Mouse (Mus musculus): ENCODE results near the gene Tmod3. TPM values are rescaled to one million over a fixed set of nuclear protein-coding genes. Genes with fewer than 3 reads are reported as not detected.

The Tmod3 gene
- polyA plus RNA-seq, 2 experiments = 9.1 to 23.8 TPM

DNA sequence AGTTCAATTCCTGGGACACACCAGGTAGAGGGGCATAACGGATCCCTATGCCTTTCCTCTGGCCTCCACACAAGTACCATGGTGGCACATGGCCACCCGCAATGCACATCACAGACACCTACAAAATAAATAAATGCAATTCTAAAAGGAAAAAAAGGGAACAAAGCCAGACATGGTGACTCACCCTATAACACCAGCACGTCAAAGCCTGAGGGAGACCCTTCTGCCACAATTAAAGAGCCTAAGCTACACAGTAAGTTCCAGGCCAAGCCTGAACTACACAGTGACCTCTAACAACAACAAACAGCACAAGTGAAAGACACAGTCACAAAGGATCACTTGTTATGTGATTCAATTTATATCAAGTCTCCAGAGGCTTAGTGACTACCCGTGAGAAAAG lies 5.7 kb downstream of the Tmod3 start:
- H3K4me1 ChIP-seq (replicated peaks; ENCODE audit: control insufficient read depth in 2 of 2, insufficient read depth in 2 of 2, low read length in 1 of 2) = peaks cover 8 to 9% of the 10 kb centered on the region in 2 experiments
- H3K27me3 ChIP-seq (ENCODE audit: control insufficient read depth, insufficient read depth, low read length) = no peaks in the 10 kb centered on the region
- no peak for ATAC-seq (ENCODE audit: insufficient read depth)
- TF ChIP-seq EP300 (IDR thresholded peaks at IDR 0.05; ENCODE audit: low read depth) (no peak), CTCF (IDR thresholded peaks at IDR 0.05; ENCODE audit: low read depth) (no peak)
- DNase-seq (ENCODE audit: low read depth in 3 of 3, low spot score in 3 of 3) = no peak
- H3K27ac ChIP-seq = no peak overlapping the region
- no peaks in the 10 kb centered on the region for H3K36me3 ChIP-seq (replicated peaks; ENCODE audit: control insufficient read depth, insufficient read depth, low read depth)
- H3K9ac ChIP-seq (replicated peaks) = no peak overlapping the region
- H3K9me3 ChIP-seq (ENCODE audit: control insufficient read depth, low read length) = no peaks in the 10 kb centered on the region; the same call in 1 of the 2 replicates
- WGBS (ENCODE audit: insufficient replicate concordance) = 68% methylated on average over 4 of the region's 4 CpGs
- H3K4me3 ChIP-seq (ENCODE audit: insufficient read depth in 1 of 2, low read depth in 2 of 2, low read length in 2 of 2) = no peak overlapping the region
- no peak overlapping the region for H3K4me2 ChIP-seq (ENCODE audit: low read depth)

DNA sequence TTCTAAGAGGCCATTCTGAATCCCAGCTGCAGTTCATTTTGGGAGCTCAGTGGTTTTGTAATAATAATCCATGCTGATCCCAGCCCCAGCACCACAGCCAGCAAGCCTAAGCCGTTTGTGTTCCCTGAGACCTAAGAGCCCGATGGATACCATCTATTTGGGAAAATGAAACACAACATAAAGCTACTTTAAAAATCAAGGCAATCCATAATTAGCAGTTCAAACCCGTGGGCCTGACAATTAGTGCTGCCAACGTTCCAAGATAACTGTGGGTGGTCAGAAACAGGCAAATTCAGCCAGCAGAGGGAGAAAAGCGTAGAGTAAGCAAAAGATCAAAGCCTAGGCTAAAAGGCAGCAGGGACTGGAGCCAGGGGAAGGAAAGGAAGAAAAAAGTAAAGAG lies 8.1 kb downstream of the Tmod3 start:
- no peaks in the 10 kb centered on the region for H3K36me3 ChIP-seq (replicated peaks; ENCODE audit: control insufficient read depth, insufficient read depth, low read depth)
- TF ChIP-seq EP300 (IDR thresholded peaks at IDR 0.05; ENCODE audit: low read depth) (no peak), CTCF (IDR thresholded peaks at IDR 0.05; ENCODE audit: low read depth) (no peak)
- no peak overlapping the region for H3K27ac ChIP-seq
- H3K4me3 ChIP-seq (ENCODE audit: insufficient read depth in 1 of 2, low read depth in 2 of 2, low read length in 2 of 2) = no peak overlapping the region
- ATAC-seq (ENCODE audit: insufficient read depth) = no peak
- H3K9me3 ChIP-seq (ENCODE audit: control insufficient read depth, low read length) = no peaks in the 10 kb centered on the region; the same call in 1 of the 2 replicates
- H3K9ac ChIP-seq (replicated peaks) = no peak overlapping the region
- no peak overlapping the region for H3K4me2 ChIP-seq (ENCODE audit: low read depth)
- WGBS (ENCODE audit: insufficient replicate concordance) = 54% methylated on average over 5 of the region's 5 CpGs
- DNase-seq (ENCODE audit: low read depth in 3 of 3, low spot score in 3 of 3) = no peak
- H3K27me3 ChIP-seq (ENCODE audit: control insufficient read depth, insufficient read depth, low read length) = no peaks in the 10 kb centered on the region
- H3K4me1 ChIP-seq (replicated peaks; ENCODE audit: control insufficient read depth in 2 of 2, insufficient read depth in 2 of 2, low read length in 1 of 2) = peaks cover 9 to 17% of the 10 kb centered on the region in 2 experiments

DNA sequence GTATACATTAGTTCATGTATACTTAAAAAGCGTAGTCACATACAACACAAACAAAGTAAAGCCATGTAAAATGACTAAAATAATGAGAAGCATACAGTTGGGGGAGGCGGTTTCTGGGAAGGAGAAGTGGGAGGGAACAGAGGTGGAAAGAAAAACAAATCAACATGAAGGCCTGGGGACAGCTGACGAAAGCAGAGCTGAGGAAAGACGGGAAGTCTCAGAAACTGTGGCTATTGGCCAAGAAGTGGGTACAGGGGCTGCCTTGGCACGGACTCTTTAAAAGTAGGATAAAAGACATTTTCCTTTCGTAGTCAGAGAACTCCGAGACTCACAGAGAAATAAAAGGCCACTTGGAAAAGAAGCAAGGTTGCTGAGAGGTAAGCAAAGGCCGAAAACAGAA lies 10.4 kb downstream of the Tmod3 start:
- Histone ChIP-seq H3K4me3 (ENCODE audit: insufficient read depth in 1 of 2, low read depth in 2 of 2, low read length in 2 of 2) (no peak overlapping the region), H3K36me3 (replicated peaks; ENCODE audit: control insufficient read depth, insufficient read depth, low read depth) (no peaks in the 10 kb centered on the region), H3K4me1 (replicated peaks; ENCODE audit: control insufficient read depth in 2 of 2, insufficient read depth in 2 of 2, low read length in 1 of 2) (peaks cover 9 to 22% of the 10 kb centered on the region in 2 experiments), H3K4me2 (ENCODE audit: low read depth) (no peak overlapping the region), H3K9ac (replicated peaks) (no peak overlapping the region), H3K27ac (no peak overlapping the region), H3K27me3 (ENCODE audit: control insufficient read depth, insufficient read depth, low read length) (no peaks in the 10 kb centered on the region), H3K9me3 (ENCODE audit: control insufficient read depth, low read length) (no peaks in the 10 kb centered on the region; the same call in 1 of the 2 replicates)
- TF ChIP-seq EP300 (IDR thresholded peaks at IDR 0.05; ENCODE audit: low read depth) (no peak), CTCF (IDR thresholded peaks at IDR 0.05; ENCODE audit: low read depth) (no peak)
- no peak for ATAC-seq (ENCODE audit: insufficient read depth)
- WGBS (ENCODE audit: insufficient replicate concordance) = 61% methylated on average over 8 of the region's 8 CpGs
- no peak for DNase-seq (ENCODE audit: low read depth in 3 of 3, low spot score in 3 of 3)

DNA sequence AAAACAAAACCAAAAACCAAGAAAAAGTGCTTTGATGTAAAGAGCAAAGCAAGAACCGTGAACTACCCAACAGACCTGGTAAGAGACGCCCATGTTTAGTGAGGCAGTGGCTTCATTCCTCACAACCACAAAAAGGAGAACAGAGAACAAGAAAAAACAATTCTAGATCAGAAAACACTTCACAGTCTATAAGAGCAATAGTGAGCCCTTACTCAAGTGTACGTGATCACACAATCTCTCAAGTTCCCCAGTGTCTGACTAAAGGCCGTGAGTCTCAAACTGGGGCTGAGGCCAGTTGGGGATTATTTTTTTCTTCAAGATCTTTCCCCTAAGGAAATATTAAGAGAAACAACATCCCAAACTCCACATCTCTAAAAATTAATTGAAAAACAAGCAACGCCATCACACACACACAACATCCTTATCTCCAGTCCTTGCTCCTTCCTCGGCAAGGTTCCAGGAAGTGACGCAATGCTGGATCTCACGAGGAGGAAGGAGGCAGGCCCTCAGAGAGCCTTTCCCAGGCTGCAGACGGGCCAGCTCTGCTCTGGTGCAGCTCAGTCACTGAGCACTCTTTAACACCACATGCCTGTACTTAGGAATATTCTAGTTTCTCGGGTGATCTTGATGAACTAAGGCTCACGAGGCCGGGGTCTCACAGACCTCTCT lies 12.4 kb downstream of the Tmod3 start:
- TF ChIP-seq EP300 (IDR thresholded peaks at IDR 0.05; ENCODE audit: low read depth) (no peak), CTCF (IDR thresholded peaks at IDR 0.05; ENCODE audit: low read depth) (no peak)
- Histone ChIP-seq H3K27ac (no peak overlapping the region), H3K4me2 (ENCODE audit: low read depth) (peak overlapping the region; percentile 44), H3K9ac (replicated peaks) (no peak overlapping the region), H3K4me3 (ENCODE audit: insufficient read depth in 1 of 2, low read depth in 2 of 2, low read length in 2 of 2) (no peak overlapping the region), H3K27me3 (ENCODE audit: control insufficient read depth, insufficient read depth, low read length) (no peaks in the 10 kb centered on the region), H3K9me3 (ENCODE audit: control insufficient read depth, low read length) (no peaks in the 10 kb centered on the region; the same call in 1 of the 2 replicates), H3K36me3 (replicated peaks; ENCODE audit: control insufficient read depth, insufficient read depth, low read depth) (no peaks in the 10 kb centered on the region), H3K4me1 (replicated peaks; ENCODE audit: control insufficient read depth in 2 of 2, insufficient read depth in 2 of 2, low read length in 1 of 2) (peaks cover 9 to 20% of the 10 kb centered on the region in 2 experiments)
- DNase-seq (ENCODE audit: low read depth in 3 of 3, low spot score in 3 of 3) (peak; percentile 58 to 61 (median 59)), ATAC-seq (ENCODE audit: insufficient read depth) (peak; percentile 64)
- WGBS (ENCODE audit: insufficient replicate concordance) = 43% methylated on average over 12 of the region's 12 CpGs

DNA sequence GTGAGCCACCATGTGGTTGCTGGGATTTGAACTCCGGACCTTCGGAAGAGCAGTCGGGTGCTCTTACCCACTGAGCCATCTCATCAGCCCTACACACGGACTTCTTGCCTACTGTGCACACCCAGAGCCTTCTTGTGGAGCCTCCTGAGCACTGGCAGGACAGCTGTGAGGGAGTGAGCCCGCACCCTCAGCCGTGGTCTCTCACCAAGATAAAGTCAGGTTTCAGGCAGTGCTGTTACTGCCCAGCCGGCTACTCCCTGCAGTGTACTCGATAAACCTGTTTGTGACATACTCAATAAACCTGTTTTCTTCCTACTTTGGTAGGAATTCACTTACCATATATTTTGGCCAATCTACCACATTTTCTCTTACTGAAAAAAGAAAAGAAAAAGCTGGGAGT lies 13.9 kb downstream of the Tmod3 start:
- Histone ChIP-seq H3K4me3 (ENCODE audit: insufficient read depth in 1 of 2, low read depth in 2 of 2, low read length in 2 of 2) (no peak overlapping the region), H3K9me3 (ENCODE audit: control insufficient read depth, low read length) (no peaks in the 10 kb centered on the region; the same call in 1 of the 2 replicates), H3K4me1 (replicated peaks; ENCODE audit: control insufficient read depth in 2 of 2, insufficient read depth in 2 of 2, low read length in 1 of 2) (peaks cover 9 to 23% of the 10 kb centered on the region in 2 experiments), H3K27ac (no peak overlapping the region), H3K27me3 (ENCODE audit: control insufficient read depth, insufficient read depth, low read length) (no peaks in the 10 kb centered on the region), H3K9ac (replicated peaks) (no peak overlapping the region), H3K36me3 (replicated peaks; ENCODE audit: control insufficient read depth, insufficient read depth, low read depth) (no peaks in the 10 kb centered on the region), H3K4me2 (ENCODE audit: low read depth) (no peak overlapping the region)
- no peak for DNase-seq (ENCODE audit: low read depth in 3 of 3, low spot score in 3 of 3)
- WGBS (ENCODE audit: insufficient replicate concordance) = 41% methylated on average over 8 of the region's 8 CpGs
- peak; percentile 61; the same call in 1 of the 2 replicates for ATAC-seq (ENCODE audit: insufficient read depth)
- TF ChIP-seq CTCF (IDR thresholded peaks at IDR 0.05; ENCODE audit: low read depth) (no peak), EP300 (IDR thresholded peaks at IDR 0.05; ENCODE audit: low read depth) (no peak)

Data from liver, embryonic 14.5 days (tissue).